Mouse (Mus musculus): Measurements from ENCODE around the gene Gpr162. TPM values are rescaled to one million over a fixed set of nuclear protein-coding genes. Genes with fewer than 3 reads are reported as not detected.

Gpr162 gene
- polyA plus RNA-seq, 1 experiment, result 200 TPM

DNA sequence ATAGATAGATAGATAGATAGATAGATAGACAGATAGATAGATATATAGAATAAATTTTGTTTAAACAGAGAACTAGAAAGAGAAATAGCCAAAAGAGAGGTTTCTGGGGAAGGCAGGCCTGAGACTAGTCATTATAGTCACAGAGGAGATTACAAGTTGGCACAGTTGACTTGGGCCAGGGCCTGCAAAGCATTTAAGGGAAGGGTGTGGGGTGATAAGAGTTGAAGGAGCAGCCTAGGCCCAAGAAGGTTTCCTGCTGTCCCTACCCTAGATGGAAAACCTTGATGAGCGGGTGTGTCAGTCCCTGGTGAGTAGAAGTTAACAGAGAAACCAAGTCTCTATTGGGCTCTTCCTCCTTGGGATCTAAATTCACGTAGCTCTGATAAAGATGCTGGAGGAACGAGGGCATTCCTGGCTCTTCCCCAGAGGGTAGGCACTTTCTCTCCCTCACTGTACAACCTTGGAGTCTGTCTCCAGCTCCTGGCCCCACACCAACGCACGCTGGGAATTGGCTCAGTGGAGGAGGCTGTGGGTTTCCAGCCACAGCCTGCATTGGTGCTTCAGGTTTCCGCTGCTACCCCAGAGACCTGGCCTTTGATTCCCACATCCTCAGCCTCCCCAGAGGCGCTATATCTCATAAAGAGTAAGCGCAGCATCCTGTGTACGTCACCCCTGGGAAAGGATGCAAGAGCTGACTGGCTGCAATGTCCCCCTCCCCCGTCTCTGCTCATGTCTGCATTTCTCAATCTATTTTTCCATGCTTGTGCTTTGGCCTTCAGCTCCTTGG is 21.1 kb upstream of the Gpr162 start:
- DNase-seq (ENCODE audit: extremely low spot score in 1 of 2, low spot score in 1 of 2), result no peak

- DNase-seq (ENCODE audit: extremely low spot score in 1 of 2, low spot score in 1 of 2), result no peak
Observed at GRCm38 (mm10) chr6:124883351-124883750, 19.6 kb upstream of the Gpr162 start.

- no peak for DNase-seq (ENCODE audit: extremely low spot score in 1 of 2, low spot score in 1 of 2)
Observed at GRCm38 (mm10) chr6:124881821-124882220, 18.0 kb upstream of the Gpr162 start.

DNA sequence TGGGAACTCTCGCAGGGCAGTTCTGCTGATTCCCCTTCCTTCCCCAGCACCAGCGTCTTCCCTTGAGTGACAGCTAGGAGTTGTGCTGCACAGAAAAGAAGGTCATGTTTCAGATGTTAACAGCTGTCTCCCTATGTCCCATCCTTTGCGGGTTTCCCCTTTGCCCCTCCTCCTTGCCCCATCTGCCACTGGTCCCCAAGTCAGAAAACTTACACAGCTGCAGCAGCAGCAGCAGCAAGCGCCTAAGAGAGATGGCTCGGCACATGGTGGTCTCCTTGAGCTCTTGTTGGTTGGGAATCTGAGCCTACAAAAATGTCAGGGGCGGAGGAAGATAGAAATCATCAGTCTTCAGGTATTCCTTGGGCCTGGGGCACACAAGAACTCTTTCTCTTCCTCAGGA is 15.6 kb upstream of the Gpr162 start:
- DNase-seq (ENCODE audit: extremely low spot score in 1 of 2, low spot score in 1 of 2), result no peak

DNA sequence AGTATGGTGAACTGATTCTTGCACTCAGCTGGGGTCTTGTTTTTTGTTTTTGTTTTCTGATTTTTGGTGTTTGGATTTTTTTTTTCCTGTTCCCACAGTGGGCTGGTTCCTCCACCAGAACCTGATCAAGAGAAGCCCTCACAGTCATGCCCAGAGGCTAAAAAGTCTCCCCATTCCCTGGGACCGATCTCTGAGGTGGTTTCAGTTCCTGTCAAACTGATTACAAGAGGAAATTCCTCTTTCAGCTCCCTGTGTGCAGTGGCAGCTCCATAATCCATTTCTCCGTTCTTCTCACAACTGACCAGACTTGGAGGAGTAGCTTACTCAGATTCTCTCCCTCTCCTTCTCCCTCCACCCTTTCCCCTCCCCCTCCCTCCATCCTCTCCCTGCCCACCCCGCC is 10.6 kb upstream of the Gpr162 start:
- no peak for DNase-seq (ENCODE audit: extremely low spot score in 1 of 2, low spot score in 1 of 2)

GRCm38 (mm10) chr6:124866560-124866959 is 2.8 kb upstream of the Gpr162 start:
- no peak for DNase-seq (ENCODE audit: extremely low spot score in 1 of 2, low spot score in 1 of 2)

- DNase-seq (ENCODE audit: extremely low spot score in 1 of 2, low spot score in 1 of 2), result no peak
Observed at GRCm38 (mm10) chr6:124865766-124866362, 2.1 kb upstream of the Gpr162 start.

DNA sequence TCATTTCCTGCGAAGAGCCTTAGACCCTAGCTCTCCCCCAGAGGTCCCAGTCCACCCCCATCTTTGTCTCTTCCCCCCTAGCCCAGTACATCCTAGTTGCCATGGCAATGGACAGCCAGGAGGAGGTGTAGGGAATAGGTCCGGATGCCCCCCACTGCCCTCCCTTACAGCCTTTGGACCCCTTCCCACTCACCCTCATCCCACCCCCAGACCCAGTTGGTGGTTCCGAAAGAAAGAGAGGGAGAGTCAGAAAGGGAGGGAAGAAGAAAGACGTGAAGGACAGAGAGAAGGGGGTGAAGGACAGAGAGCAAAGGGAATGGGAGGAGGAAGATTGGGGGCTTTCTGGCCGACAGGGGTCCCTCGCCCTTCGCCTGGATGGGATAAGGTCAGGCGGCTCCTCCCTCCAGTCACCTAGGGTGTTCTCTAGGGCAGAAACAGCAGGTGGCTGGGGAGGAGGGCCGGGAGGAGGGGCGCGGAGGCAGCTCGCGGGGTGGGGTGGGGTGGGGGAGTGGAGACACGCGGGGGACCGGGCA is 592 bp downstream of the Gpr162 start:
- DNase-seq (ENCODE audit: extremely low spot score in 1 of 2, low spot score in 1 of 2), result no peak

GRCm38 (mm10) chr6:124862406-124863124 is 1.2 kb downstream of the Gpr162 start:
- DNase-seq (ENCODE audit: extremely low spot score in 1 of 2, low spot score in 1 of 2), result peak in 1 of 2 experiments; percentile 65

DNA sequence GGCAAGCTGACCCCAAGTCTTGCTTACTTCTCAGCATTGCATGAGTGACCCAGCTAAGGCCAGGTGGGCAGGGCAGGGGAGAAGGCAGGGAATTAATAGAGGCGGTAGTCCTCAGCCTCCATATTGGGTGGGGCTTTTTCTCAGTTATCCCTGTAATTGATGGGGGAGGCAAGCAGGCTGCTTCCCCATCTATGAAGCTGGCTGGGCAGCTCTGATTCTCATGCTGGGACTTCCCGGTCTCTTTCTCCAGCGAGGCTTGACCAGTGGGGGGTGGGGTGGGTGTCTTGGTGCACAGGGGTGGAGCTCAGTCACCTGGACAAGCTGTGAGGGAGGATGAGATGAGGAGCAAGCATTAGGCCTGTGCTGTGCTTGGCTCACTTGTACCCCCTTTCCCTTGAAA is 2.0 kb downstream of the Gpr162 start:
- no peak for DNase-seq (ENCODE audit: extremely low spot score in 1 of 2, low spot score in 1 of 2)

- no peak for DNase-seq (ENCODE audit: extremely low spot score in 1 of 2, low spot score in 1 of 2)
Observed at GRCm38 (mm10) chr6:124861266-124861665, 2.5 kb downstream of the Gpr162 start.

GRCm38 (mm10) chr6:124860511-124860910 is 3.3 kb downstream of the Gpr162 start:
- no peak for DNase-seq (ENCODE audit: extremely low spot score in 1 of 2, low spot score in 1 of 2)

DNA sequence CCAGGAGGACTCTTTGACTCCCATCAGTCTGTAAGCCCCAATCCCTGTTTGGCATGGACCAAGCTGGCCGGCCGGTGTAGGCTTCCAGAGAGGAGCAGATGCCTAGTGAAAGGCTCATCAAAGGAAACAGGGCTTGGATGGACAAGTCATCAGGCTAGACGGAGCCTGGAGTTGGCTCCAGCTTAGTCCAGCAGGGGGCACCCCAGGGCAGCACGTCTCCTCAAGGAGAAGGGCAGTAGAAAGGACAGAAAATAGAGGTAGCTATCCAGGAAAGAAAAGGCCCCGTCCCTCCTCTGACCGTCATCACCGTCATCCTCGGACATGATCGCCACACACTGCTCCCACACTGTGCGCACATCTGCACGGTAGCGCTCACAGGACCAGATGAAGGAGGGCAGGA is 4.1 kb downstream of the Gpr162 start:
- peak; percentile 79 to 94 for DNase-seq (ENCODE audit: extremely low spot score in 1 of 2, low spot score in 1 of 2)

- DNase-seq (ENCODE audit: extremely low spot score in 1 of 2, low spot score in 1 of 2), result no peak
Observed at GRCm38 (mm10) chr6:124858561-124859318, 5.0 kb downstream of the Gpr162 start.

DNA sequence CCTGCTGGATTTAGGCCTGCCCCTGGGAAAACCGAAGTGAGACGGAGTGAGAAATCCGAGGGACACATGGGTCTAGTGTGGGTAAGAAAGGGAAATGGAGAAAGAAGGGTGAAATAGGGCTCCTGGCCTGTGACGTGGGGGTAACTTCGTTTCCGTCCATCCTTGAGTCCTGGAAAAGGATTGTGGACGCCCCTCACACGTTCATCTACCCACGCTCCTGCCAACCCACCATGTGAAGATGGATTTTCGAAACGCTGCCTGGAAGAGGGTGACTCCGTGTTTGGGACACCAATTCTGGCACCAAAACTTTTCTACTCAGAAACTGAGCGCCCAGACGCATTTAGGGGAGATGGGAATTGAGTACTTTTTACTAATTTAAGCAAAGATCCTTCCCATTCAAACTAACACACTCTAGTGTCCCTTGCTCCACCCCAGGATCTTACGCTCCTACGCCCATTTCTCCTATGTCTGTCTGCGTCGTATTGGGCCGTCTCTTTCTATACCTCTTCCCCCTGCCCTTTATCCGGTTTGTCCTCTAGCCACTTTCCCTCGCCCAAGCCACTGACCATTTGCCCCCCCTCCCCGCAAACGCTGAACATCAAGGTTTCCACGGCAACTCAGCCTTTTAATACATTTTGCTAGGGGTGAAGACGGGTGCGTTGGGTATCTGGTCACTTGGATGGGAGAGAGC is 5.8 kb downstream of the Gpr162 start:
- DNase-seq (ENCODE audit: extremely low spot score in 1 of 2, low spot score in 1 of 2), result peak in 1 of 2 experiments; percentile 60

DNA sequence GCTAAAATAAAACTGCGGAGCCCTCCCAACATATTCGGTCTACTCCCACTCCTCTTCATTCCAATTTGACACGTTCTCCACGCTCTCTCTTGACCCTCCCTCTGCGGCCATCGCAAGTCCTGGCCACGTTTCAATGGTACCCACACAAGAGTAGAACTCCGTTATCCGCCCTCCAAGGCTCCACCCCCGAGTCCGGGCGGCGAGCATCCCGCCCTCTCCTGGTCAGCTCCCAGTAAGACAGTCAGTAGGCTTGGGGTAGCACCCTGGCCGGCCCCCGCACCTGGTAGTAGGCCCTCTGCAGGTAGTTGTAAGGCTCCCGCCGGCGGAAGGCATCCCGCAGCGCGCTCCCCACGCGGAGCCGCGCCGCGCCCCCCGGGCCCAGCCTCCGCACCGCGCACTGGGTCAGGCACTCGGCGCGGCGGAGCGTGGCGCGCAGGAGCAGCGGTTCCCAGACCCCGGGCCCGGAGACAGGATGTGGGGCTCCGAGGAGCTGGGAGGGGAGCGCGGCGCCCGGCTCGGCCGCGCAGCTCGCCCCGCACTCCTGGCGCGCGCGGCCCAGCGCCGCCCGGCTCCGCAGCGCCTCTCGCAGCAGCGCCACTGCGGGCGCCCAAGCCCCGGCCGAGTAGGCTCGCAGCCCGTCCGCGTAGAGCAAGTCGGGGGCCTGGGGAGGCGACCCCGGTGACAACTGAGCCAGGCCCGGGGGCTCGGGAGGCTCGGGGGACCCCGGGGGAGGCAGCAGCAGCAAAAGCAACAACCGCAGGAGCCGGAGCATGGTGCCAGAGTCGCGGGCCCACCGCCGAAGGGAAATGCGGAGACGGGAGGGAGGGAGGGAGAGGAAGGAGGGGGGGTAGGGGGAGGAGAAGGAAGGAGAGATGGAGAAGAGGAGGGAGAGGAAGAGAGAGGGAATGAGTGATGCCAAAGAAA is 6.6 kb downstream of the Gpr162 start, which contains the start of gene P3h3:
Gene P3h3, minus strand, starts transcription at position 837 of the 924 bp plus-strand sequence.
- peak; percentile 75 to 87 for DNase-seq (ENCODE audit: extremely low spot score in 1 of 2, low spot score in 1 of 2)

- peak in 1 of 2 experiments; percentile 52 for DNase-seq (ENCODE audit: extremely low spot score in 1 of 2, low spot score in 1 of 2)
Observed at GRCm38 (mm10) chr6:124856321-124856720, 7.5 kb downstream of the Gpr162 start.

DNA sequence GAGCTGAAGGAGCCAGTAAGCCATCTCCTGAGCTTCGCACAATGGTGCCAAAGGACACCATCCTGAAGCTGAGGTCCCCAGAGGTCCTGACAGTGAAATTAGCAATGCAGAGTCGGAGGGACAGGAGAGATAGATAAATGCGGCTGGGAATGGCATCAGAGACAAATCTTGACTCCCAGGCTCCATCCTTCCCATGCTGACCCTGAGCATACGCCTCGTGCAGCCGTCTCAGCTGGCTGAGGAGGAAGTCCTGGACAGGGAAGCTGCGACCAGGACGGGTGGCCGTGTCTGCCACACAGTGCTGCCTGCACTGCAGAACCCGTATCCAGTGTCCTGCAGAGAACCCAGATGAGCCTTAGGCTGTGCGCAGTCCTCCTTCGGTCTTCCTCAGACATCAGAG is 9.1 kb downstream of the Gpr162 start:
- DNase-seq (ENCODE audit: extremely low spot score in 1 of 2, low spot score in 1 of 2), result no peak

DNA sequence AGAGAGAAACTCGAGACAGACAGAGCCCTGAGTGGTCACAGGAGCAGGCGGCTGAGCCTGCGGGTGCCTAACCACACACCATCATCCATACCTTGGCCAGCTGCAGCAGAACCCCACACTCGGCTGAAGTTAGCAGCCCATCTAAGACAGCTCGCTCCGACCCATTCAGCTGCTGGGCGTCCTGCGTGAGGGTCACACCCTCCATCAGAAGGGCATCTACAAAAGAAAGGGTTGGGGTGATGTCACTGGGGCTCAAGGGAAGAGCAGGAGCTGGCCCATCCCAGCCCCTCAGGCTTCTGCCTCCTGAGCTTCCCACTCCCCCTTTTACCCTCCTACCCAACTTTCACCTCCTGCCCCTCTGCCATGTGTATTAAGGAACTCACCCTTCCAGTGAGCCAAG is 13.2 kb downstream of the Gpr162 start:
- DNase-seq (ENCODE audit: extremely low spot score in 1 of 2, low spot score in 1 of 2), result no peak

Measured in frontal cortex, adult 2 months (tissue).